Mouse (Mus musculus) C2C12 (cell line): ENCODE results near the gene Agap1. TPM values are rescaled to one million over a fixed set of nuclear protein-coding genes. Genes with fewer than 3 reads are reported as not detected.

Experiments
- H3K27me3 ChIP-seq: one replicate; pipeline ENCODE4 v1.6.1; 2011; ENCODE audit not compliant: control insufficient read depth, insufficient read depth, insufficient read length
- H3K36me3 ChIP-seq: one replicate; pipeline ENCODE4 v1.6.1; 2011; ENCODE audit not compliant: control insufficient read depth, insufficient read depth
- H3K4me3 ChIP-seq: one replicate; pipeline ENCODE4 v1.5.1; 2011; ENCODE audit warnings: mild to moderate bottlenecking, control low read depth; ENCODE audit not compliant: poor library complexity, insufficient read depth, severe bottlenecking
- H3K79me2 ChIP-seq: one replicate; pipeline ENCODE4 v1.6.1; 2011; ENCODE audit not compliant: control insufficient read depth, insufficient read depth
- H3K79me3 ChIP-seq: one replicate; pipeline ENCODE4 v1.6.1; 2011; ENCODE audit warnings: low read depth, control low read depth
- H3ac ChIP-seq: one replicate; pipeline ENCODE3; 2011; ENCODE audit warnings: low read depth; ENCODE audit not compliant: control insufficient read depth, insufficient read length
- CEBPB ChIP-seq: IDR thresholded peaks from one replicate; pipeline ENCODE4 v1.6.1; 2011; ENCODE audit warnings: low read depth, mild to moderate bottlenecking, control low read depth, moderate library complexity
- CTCF ChIP-seq: IDR thresholded peaks from one replicate; pipeline ENCODE4 v1.5.1; 2011; ENCODE audit not compliant: control insufficient read depth, insufficient read depth, insufficient read length
- FOSL1 ChIP-seq: IDR thresholded peaks from one replicate; pipeline ENCODE4 v1.8.0; 2011; ENCODE audit warnings: mild to moderate bottlenecking, low read length; ENCODE audit not compliant: poor library complexity, insufficient read depth, severe bottlenecking
- MAX ChIP-seq: IDR thresholded peaks from one replicate; pipeline ENCODE4 v1.6.1; 2011; ENCODE audit warnings: mild to moderate bottlenecking, control low read depth
- MYOD1 ChIP-seq: IDR thresholded peaks from one replicate; pipeline ENCODE4 v1.6.1; 2011; ENCODE audit warnings: low read depth; ENCODE audit not compliant: control insufficient read depth, insufficient read length
- MYOG ChIP-seq: IDR thresholded peaks from one replicate; pipeline ENCODE4 v1.6.1; 2011; ENCODE audit not compliant: control insufficient read depth, insufficient read length; ENCODE audit errors: extremely low read depth
- USF1 ChIP-seq: IDR thresholded peaks from one replicate; pipeline ENCODE4 v1.6.1; 2011; ENCODE audit warnings: low read depth, mild to moderate bottlenecking, control low read depth, moderate library complexity
- polyA plus RNA-seq: library from polyadenylated mRNA; unstranded; fragments of >200 nt; fragmentation: generic; extraction: Trizol; gene quantifications from one replicate; pipeline ENCODE4 v1.2.1, GENCODE M21; 2012; ENCODE audit warnings: missing spikeins

Gene Agap1
- polyA plus RNA-seq, 1 experiment, result 14.0 TPM

DNA sequence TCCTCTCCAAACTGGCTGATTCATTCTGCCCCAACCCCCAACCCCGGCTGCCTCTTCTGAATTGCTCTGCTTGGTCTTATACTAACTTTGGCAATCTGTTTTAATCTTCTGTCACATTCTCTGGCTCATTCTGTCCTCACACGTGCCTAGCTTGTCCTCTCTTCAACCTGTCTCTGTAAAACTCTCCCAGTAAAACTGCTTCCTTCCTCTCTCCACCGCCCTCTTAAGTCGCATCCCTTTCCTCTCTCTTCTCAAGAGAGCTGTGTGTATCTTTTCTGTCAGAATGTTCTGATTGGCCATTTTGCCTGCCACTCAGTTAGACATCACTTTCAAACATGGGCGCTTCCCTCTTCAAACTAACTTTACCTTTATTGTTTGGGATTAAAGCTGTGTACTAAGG is 346.9 kb downstream of the Agap1 start:
- no peak for TF ChIP-seq MAX
- TF ChIP-seq USF1, result no peak
- TF ChIP-seq CEBPB, result no peak
- TF ChIP-seq MYOD1, result no peak
- TF ChIP-seq FOSL1, result no peak
- TF ChIP-seq MYOG, result no peak
- TF ChIP-seq CTCF, result no peak
- Histone ChIP-seq H3K79me3 (no peaks in the 10 kb centered on the region), H3K79me2 (no peaks in the 10 kb centered on the region), H3K27me3 (no peaks in the 10 kb centered on the region), H3K36me3 (no peaks in the 10 kb centered on the region), H3K4me3 (no peak overlapping the region), H3ac (no peak overlapping the region)

DNA sequence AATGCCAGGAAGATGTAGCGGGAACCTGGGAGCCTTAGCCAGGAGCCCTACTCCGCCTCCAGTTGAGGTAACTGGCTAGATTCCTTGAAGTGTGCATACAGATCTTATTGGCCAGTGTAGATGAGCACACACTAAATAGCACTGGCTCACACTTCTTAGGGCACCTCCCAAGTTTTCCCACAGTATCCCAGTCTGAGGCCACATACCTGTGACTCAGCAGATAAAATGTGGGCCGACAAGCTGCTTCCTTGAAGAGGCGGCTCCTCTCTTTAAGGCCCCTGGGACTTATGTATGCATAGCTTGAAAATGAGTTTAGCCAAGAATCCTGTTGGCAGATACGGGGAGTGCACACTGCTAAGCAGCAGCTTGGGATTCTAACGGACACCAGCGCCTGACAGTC is 350.4 kb downstream of the Agap1 start:
- Histone ChIP-seq H3K79me2 (no peaks in the 10 kb centered on the region), H3K79me3 (no peaks in the 10 kb centered on the region), H3K27me3 (no peaks in the 10 kb centered on the region), H3K4me3 (no peak overlapping the region), H3K36me3 (no peaks in the 10 kb centered on the region), H3ac (no peak overlapping the region)
- TF ChIP-seq MYOG (no peak), USF1 (no peak), MAX (no peak)

DNA sequence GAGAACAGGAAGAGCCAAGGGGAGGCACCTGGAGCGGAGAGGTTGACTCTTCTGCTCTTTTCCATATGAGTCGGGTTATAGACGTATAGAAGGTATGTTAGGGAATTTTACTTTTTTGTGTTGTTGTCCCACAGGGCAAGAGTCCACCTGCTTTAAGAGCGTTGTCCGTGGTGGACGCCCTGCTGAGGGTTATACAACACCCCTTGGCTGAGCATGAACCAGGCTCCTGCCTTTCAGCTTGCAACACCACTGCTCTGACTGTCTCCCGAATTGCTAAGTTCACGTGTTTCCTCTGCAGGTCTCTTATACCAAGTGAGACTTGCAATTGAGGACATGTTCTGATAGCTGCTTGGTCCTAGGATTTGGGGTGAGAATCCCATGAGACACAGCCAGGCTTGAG is 358.2 kb downstream of the Agap1 start:
- no peaks in the 10 kb centered on the region for H3K79me3 ChIP-seq
- H3K36me3 ChIP-seq, result no peaks in the 10 kb centered on the region
- H3K4me3 ChIP-seq, result no peak overlapping the region
- H3ac ChIP-seq, result no peak overlapping the region
- H3K27me3 ChIP-seq, result no peaks in the 10 kb centered on the region
- no peaks in the 10 kb centered on the region for H3K79me2 ChIP-seq
- TF ChIP-seq CTCF (no peak), MAX (no peak), FOSL1 (no peak), MYOD1 (no peak), CEBPB (no peak), USF1 (no peak), MYOG (no peak)

DNA sequence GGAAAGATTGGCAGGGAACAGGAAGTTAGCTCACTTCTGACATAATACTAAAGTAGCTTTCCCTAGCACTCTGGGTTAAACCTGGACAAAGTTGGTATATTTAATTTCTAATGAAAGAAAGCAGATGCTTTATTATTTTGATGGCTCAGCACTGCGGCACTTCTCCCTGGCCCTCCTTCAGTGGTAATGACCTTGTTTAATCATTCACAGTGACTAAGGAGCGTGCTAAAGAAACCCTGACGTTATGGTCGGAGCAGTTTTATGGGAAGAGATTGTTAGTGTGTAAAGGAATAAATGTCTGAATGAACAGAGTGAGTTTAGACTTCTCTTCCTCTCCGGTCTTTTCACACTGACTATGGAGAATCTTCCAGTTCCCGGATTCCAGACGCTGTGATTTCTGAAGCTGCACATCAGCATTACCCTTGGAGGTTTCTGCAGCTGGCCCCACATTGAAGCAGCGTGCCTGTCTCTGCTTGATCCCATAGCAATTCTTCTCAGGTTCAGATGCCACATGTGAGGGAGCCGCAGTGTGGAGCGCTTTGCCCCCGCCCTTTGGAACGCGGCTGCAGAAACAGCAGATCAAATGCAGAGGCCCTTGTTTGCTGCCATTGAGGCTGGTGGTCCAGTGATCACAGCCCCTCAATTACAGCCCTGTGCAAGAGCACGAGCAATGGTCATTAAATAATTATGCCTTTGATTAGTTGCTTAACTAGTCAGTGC is 362.0 kb downstream of the Agap1 start:
- Histone ChIP-seq H3K4me3 (no peak overlapping the region), H3K79me3 (no peaks in the 10 kb centered on the region), H3K36me3 (no peaks in the 10 kb centered on the region), H3ac (no peak overlapping the region), H3K27me3 (no peaks in the 10 kb centered on the region), H3K79me2 (no peaks in the 10 kb centered on the region)
- TF ChIP-seq CTCF (no peak), FOSL1 (no peak)

DNA sequence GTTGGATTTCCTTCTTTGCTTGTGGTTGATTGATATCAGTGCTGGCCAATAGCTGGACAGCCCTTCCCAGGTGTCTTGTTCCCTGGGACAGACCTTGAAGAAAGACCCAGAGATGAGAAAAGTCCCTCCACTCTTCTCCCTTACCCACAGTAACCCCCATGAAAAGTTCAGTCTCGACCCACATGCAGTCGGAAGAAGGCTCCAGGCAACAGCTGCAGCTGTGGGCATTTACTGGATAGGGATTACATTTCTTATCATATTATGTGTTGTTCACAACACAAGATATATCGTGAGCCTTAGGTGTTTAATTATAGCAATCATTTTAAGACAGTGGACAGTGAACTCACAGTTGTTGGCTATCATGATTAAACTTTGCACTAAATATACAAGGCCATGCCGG is 367.2 kb downstream of the Agap1 start:
- Histone ChIP-seq H3K27me3 (no peaks in the 10 kb centered on the region), H3K79me2 (no peaks in the 10 kb centered on the region), H3K36me3 (no peaks in the 10 kb centered on the region), H3K79me3 (no peaks in the 10 kb centered on the region), H3ac (no peak overlapping the region), H3K4me3 (no peak overlapping the region)
- TF ChIP-seq CEBPB, result no peak
- TF ChIP-seq MYOG, result no peak
- TF ChIP-seq USF1, result no peak
- TF ChIP-seq MAX, result no peak
- no peak for TF ChIP-seq FOSL1
- TF ChIP-seq CTCF, result no peak
- TF ChIP-seq MYOD1, result no peak

DNA sequence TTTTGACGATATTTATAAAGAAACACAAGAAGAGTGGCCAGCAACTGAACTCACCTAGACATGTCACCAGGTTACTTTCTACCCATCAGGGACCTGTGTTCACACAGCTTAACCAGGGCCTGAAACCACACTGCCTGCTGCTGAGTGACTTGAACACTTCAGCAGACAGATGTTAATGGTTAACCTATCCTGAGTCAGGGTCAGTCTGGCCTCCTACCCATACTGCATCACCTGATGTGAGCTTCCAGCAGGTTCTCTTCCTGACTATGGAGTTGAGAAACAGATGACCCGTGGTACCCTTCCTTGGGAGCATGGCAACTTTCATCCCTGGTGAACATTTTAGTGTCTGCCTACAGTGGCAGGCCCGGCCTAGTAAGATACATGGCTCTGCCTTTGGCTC is 367.8 kb downstream of the Agap1 start:
- no peaks in the 10 kb centered on the region for H3K27me3 ChIP-seq
- H3K4me3 ChIP-seq, result no peak overlapping the region
- H3K79me2 ChIP-seq, result no peaks in the 10 kb centered on the region
- H3ac ChIP-seq, result no peak overlapping the region
- TF ChIP-seq MYOG (no peak), MAX (no peak), CEBPB (no peak), MYOD1 (no peak), FOSL1 (no peak)
- no peaks in the 10 kb centered on the region for H3K36me3 ChIP-seq
- no peaks in the 10 kb centered on the region for H3K79me3 ChIP-seq
